Mouse (Mus musculus) urinary bladder, adult 2 months (tissue): Measurements from ENCODE around the gene Gm45140. TPM values are rescaled to one million over a fixed set of nuclear protein-coding genes. Genes with fewer than 3 reads are reported as not detected.
A peak's percentile ranks its signal among the peaks of the same experiment; 100 is the strongest.

Source experiments
- DNase-seq: peaks from one replicate; pipeline ENCODE4 v3.0.0; 2022; ENCODE audit warnings: low spot score
- polyA plus RNA-seq: library from polyadenylated mRNA; depleted of rRNA; stranded (reverse); fragments of >200 nt; gene quantifications from 2 replicates; pipeline ENCODE4 v1.2.3, GENCODE M21; 2012; rRNA removed

Gene Gm45140
- 4.8 and 5.9 TPM in 2 replicates for polyA plus RNA-seq

DNA sequence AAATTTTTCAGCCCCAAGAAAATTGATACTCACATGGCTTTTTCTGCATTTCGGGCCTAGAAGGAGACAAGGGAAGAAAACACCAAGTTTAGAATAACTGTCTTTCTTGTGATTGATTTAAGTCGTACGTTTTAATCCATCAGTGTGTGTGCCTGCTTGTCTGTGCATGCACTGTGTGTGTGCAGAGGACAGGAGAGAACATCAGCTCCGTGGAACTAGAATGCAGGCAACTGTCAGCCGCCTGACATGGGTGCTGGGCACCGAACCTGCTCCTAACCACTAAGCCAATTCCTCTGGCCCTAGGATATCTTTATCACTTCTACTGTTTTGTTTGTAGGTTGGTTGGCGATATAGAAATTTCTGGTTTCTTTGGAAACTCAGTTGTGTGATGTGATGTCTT is at the start of gene Gm45140:
Gm45140 (minus strand) TSS at position 101 of the 400 bp plus-strand sequence.
- no peak for DNase-seq

DNA sequence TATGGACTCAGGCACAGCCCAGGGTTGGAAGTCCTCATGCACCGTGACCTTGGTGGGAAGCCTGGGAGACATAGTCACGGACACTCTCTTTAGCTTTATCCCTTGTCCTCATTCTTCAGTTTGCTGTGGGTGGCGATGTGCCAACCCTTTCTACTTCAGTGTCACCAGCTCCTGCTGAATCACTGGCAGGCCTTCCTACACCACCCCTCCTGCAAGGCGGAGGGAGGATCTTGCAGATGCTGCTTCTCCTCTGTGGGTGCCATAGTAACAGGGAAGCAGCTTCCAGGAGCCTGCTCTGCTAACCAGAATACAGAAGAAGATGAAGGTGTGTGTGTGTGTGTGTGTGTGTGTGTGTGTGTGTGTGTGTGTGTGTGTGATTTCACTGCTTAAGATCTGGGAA is 47.2 kb upstream of the Gm45140 start:
- DNase-seq, result no peak

DNA sequence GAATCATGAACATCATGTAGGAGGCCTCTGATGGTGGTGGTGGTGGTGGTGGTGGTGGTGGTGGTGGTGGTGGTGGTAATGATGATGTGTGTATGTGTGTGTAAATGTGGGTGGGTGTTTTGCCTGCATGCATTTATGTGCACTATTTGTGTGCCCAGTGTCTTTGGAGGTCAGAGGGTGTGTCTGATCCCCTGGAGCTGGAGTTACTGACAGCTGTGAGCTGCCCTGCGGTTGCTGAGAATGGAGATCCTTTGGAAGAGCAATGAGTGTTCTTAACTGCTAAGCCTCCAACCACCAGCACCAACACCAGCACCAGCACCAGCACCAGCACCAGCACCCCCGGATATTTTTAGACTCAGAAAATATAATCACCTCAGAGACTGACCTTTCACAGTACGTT is 46.6 kb upstream of the Gm45140 start:
- DNase-seq, result no peak

DNA sequence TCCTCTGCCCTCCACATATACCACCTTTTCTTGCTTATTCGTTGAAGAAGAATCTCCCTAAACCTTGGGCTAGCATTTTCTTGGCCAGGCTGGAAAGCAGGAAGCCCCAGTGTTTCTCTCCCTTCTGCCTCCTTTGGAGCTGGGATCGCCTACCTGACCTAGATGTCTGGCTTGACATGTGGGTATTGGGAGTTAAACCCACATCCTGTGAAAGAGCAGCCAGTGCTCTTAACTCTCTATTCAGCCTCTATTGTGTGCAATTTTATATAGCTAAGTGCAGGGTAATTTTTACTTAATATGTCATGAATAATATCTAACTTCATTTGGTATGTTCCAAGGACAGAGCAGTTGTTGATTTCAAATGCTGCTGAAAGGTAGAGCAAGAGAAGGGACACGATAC is 44.0 kb upstream of the Gm45140 start:
- DNase-seq, result no peak

DNA sequence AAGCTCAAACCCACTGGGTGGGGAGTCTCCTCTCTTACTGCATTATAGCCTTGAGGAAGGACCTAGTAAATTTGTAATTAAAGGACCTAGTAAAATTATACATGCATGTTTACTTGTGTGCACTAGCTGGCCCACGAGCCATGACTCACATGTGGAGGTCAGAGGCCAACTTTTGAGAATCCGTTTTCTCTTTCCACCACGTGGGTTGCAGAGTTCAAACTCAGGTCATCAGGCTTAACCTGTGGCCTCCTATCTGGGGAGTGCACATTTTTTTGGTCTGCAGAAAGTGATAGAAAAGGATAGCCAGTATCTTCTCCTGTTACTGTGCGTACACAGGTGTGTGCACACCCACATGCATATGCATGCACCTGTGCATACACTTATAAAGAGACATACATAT is 43.4 kb upstream of the Gm45140 start:
- no peak for DNase-seq

DNA sequence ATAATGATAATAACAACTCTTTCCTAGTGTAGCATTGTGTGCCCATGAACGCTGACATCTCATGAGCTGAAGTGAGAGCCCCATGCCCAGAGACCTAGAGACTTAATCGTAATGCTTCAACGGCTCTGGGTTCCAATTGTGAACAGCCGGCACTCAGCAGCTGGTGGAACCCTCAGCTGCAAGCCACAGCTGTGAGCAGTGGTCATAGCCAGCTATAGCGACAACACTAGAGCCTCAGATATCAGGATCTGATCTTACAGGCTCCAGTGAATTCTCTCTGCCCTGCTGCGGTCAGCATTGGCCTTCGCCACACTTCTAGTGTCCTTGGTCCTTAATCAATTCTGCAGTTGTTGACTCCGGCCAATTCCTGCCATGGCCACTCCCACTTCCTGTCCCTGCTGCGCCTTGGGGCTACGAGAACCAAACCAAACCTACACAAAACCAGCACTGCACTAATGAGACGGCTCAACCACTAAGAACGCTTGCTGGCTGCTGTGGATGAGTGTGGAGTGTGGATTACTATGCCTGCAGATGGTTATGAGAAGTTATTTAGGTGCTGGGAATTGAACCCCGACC is 40.6 kb upstream of the Gm45140 start:
- DNase-seq, result no peak

DNA sequence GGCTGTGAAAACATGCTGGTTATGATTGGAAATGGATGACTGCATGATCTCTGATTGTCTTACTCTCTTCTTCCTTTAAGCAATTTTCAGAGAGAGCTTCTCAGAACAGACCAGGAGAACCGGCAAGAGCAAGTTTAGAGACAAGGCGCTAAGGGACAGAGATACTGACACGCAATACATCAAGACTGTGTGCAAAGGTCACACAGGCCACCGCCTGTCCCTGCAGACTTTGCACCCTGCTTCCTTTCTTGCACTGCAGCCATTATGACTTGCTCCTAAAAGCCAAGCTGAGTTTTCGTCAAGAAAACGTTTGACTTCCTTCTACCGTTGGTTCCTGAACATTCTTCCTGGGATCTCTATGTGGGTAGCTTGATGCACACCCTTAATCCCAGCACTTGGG is 40.0 kb upstream of the Gm45140 start:
- no peak for DNase-seq

DNA sequence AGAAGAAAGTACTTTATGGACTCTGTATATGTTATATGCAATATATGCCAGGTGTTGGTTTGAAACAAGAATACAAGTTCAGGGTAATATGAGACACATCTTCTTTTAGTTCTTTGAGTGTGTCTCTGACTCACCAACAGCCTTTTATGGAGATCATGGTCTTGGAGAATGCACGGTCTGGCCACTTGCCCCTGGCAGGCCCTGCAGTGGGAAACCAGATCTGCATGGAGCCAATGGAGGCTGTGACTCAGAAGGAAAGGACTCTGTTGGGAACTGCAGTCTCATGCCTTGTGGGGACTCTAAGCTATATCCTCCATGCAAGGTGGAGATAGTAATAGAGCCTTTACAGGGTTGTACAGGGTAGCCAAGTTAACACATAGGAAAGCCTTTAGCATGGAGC is 39.5 kb upstream of the Gm45140 start:
- DNase-seq, result no peak

DNA sequence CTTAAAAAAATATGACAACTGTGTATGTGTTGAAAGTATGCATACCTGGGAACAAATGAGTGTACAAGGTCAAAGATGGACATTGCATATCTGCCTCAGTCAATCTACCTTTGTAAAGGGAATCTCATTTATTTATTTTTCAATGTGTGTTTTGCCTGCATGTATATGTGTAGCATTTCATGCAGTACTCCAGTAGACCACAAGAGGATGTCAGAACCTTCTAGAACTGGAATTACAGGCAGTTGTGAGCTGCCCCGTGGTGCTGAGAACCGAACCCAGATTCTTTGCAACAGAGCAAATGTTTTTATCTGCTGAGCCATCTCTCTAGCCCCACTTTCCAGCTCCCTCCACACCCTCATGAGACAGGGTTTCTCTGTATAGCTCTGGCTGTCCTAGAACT is 38.4 kb upstream of the Gm45140 start:
- no peak for DNase-seq

DNA sequence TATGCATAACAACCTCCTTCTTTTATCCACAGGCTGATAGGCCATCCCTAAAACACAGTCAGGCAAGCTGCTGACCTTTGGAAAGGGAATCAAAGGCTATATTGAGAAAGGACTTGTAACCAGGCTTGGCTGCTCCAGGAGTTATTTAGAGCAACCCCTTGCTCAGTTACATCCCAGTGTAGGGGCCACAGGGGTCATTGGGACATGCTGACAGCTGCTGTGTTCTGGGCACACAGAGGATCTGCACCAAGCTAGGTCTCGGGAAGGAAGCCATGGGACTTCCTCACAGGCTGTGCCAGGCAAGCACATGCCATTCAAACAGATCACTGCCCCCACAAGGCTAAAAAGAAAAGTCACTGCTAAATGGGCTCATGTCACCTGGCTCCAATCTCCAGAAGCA is 37.5 kb upstream of the Gm45140 start:
- DNase-seq, result no peak

DNA sequence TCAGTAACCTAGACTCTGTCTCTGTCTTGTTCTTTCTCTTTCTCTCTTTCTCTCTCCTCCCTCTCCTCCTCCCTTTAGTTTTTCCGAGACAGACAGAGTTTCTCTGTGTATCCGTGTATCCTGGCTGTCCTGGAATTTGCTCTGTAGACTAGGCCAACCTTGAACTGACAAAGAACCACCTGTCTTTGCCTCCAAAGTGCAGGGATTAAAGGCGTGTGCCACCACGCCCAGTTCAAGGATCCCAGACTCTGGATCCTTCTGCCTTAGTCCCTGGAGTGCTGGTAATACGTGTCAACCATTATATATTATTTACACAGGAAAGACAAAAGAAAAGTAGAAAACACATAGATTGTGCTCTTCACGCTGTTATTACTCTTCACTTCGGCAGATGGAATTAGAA is 35.6 kb upstream of the Gm45140 start:
- no peak for DNase-seq

DNA sequence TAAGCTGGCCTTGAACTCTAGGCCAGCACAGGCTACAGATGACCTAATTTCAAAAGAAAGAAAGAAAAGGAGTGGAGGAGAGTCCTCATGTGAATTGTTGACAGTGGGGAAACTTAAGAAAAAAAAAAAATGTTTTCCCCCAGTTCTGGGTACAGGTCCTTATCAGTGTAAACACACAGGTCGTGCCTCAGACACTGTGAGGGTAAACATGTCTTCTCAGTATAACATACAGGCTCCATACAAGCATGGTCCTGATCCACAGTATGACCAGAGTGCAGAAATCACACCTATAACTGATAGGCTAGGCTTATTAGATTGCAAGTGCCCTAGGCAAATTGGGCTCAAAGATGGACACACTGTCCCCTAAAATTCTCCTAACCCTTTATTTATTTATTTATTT is 34.8 kb upstream of the Gm45140 start:
- DNase-seq, result no peak

DNA sequence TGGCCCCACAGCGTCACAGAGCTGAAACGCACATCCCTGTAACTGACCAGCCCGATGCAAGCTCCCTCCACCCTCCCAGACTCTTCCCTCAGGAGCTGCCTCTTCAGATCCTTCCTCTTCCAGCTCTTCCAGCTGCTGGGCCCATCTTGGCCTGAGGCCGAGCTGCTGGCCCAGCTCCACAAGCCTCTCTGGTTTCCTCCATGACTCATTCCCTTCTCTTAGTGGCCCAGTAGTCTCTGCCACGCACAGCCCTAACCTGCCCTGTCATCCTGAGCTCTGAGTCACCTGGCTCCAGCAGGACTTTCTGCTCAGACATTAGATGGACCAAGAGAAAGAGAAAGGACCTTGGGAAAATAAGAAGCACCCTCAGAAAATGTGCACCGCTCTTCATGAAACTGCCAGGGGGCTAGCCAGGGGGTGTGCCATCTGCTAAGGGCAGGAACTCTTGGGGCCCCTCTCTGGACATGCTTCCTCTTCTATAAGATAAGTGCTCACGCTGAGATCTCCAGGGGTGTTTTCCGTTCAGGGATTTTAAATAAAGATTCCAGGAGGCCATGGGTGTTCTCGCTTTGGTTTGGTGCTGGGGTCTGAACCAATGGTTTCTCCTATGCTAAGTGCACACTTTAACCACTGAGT is 33.4 kb upstream of the Gm45140 start:
- DNase-seq, result peak; percentile 63

DNA sequence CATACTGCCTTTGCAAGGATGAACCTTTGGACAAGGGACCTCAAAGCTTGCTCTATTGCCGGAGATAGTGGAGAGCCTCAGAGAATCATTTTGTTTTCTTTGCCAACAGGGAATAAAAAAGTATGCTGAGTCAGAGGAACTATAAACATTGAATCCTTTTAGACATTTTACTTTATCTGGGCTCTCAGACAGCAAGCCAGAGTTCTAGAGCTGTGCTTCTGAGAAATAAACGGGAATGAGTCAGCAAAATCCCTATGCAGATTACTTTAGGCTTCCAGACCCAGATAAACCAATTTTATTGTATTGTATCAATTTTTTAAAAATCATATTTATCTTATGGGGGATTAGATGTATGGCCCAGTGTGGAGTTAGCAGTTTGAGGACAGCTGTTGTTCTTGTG is 31.7 kb upstream of the Gm45140 start:
- no peak for DNase-seq

DNA sequence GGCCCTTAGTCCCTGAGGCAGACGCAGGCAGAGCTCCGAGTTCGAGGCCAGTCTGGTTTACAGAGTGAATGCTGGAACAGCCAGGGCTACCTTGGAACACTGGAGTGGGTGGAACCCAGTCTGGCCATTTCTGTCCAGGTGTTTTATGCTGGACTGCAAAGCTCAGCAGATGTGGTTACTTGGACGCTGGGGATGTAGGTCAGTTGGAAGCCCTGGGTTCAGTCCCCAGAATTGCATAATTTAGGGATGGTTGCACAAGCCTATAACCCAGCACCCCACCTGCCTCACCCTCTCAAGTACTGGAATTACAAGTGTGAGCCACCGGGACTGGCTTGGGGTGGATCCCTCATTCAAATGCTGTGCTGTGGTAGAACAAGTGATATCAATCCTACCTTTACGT is 30.6 kb upstream of the Gm45140 start:
- no peak for DNase-seq

DNA sequence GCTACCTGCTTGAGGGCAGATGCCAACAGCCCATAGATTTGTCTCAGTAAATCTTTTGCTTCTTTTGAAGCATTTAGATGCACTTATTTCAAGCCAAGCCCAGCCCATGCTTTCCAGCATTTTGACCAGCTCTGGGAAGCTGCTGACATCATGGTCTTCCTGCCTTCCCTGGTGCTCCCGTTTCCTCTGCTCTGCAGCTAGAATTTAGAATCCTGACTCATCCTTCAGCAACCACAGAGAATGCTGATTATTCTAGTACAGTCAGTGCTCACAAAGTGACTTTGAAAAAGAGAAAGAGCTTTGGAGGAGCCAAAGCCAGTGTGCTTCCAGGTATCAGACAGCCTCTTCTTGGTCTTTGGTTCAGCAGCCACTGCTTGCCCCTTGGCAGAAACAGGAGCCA is 21.5 kb upstream of the Gm45140 start:
- DNase-seq, result no peak

DNA sequence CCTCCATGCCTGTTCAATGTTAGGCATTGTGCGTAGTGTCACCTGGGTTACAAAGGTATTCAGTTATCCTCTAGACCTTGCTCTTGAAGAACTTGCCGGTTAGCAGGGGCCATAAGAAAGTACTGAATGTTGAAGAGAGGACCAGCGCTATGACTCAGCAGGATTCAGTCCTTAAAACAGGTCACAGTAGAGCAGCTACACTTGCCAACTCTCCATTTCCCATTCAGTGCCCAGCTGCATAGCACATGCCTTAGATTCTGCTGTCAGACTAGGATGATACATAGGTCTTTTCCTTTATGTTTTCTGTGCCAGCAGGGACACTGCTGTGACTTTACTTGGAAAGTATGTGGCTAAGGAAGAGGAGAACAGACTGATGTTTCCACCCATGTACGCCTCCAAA is 17.9 kb upstream of the Gm45140 start:
- no peak for DNase-seq

DNA sequence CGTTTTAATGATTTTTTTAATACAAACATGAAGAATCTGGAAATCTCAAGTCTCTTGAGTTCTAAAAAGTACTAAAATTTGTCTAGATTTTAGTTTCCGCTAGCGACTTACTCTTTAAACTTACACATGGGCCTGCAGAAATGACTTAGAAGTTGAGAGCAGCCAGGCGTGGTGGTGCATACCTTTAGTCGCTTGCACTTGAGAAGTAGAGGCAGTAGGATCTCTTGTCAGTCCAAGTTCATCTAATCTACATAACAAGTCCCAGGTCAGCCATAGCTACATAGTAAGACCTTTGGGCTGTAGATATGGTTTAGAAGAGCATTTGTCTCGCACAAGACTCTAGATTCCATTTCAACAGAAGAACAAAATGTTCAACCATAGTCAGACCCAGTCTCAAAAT is 16.3 kb upstream of the Gm45140 start:
- no peak for DNase-seq

DNA sequence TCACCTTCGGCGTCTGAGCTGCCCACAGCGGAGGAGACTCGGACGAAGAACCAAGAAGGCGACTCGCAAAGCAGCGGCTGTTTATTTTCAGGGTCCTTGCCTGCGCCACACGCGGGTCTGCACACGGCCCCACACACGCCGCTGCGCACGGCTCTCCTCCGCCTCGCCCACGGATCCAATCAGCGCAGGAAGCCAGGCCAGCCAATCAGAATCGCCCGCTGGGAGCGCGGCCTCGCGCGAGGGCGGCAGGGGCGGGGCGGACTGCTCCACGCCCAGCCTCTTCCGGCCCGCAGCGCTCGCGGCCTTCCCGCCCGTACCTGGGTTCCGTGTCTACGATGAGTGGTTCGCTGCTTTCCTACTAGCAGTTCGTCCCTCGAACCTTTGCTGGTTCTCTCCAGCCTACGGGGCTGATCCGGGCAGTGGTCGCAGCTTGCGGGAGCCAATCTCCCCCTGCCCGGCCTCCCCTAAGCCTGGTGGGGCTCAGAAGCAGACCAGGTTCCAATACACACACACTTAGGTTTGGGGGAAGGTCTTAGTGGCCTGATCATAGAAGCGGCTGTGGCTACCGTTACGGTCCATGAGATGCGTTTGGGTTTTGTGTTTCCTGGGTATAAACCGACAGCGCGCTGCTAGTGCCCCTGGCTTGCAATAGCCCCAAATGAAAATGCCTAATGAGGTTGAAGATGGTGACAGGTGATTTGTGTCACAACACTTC is 15.5 kb upstream of the Gm45140 start, which contains the start of gene Cnbp:
Cnbp (minus strand) TSS at position 207 of the 715 bp plus-strand sequence.
- DNase-seq, result peak; percentile 94

DNA sequence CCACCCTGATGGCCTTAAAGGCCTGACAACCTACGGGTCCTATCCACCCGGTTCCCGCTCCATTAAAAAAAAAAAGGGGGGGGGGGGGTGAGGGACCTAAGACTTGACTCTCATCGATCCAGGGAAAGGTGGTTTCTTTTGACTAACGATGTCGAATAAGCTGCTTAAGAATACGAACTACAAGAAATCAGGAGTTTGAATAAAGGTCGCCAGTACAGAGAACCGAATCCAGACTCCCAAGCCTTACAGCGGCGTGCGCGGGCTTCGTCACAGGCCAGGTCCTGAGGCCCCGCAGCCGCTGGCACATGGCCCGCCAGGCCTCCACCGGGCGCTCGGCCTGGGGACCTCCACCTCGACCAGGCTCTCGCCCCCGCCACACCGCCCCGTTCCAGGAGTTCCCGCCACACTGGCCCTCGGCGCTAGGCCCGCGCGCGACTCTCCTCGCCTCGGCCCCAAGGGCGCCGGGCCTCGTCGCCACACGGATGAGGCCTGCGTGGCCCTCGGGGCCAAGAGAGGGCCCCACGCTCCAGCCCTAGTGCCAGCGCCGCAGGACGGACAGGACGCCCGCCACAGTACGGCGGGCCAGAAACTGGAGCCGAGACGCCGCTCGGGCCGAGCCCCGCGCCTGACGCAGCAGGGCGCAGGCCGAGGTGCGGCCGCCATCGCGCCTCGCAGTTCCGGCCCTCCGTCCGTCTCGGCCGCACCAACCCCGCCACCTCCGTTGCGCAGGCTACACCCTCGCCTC is 14.7 kb upstream of the Gm45140 start:
- DNase-seq, result peak; percentile 70

DNA sequence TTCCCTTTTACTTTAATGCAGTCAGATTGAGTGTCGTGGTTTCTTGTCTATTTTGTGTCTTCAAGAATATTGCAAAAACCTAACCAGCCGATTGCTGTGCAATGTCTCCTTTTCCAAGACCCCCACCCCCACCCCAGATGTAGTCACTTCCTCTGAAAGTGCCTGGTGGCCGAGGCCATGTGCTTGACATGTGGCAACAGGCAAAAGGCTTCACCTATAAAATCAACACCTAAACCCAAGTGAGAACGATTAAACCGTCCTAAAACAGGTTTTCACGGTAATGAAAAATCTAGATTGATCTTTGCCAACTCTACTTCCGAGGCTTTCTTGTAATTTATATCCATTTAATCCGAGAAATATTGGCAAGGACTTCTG is 14.2 kb upstream of the Gm45140 start:
- no peak for DNase-seq

DNA sequence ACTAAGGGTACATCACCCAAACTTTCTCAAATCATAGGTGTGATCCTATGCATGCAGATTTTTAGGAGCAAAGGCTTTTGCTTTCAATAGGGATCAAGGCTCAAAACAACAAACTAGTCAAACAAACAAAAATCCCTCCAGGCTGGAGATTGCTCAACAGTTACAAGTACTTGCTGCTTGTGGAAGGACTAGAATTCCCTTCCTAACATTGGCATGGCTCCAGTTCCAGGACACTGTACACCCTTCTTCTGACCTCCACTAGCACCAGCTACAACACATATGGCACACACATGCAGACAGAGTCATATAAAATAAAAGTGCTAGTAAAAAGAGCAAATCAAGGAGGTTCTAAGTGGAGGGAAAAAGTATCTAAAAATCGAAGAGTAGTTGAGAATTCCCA is 11.2 kb upstream of the Gm45140 start:
- no peak for DNase-seq
